Mouse (Mus musculus): ENCODE results near the gene Tceal9. TPM values are rescaled to one million over a fixed set of nuclear protein-coding genes. Genes with fewer than 3 reads are reported as not detected.
"Not testable (repeated sequence)": the region's sequence is repeated elsewhere in the genome, so short reads cannot be mapped to it uniquely, and the experiment has no call there.

The Tceal9 gene
- 226 and 232 TPM in 2 replicates for polyA plus RNA-seq (2015; fragmentation: Nextera tagmentation; extraction: Ambion mirVana)

DNA sequence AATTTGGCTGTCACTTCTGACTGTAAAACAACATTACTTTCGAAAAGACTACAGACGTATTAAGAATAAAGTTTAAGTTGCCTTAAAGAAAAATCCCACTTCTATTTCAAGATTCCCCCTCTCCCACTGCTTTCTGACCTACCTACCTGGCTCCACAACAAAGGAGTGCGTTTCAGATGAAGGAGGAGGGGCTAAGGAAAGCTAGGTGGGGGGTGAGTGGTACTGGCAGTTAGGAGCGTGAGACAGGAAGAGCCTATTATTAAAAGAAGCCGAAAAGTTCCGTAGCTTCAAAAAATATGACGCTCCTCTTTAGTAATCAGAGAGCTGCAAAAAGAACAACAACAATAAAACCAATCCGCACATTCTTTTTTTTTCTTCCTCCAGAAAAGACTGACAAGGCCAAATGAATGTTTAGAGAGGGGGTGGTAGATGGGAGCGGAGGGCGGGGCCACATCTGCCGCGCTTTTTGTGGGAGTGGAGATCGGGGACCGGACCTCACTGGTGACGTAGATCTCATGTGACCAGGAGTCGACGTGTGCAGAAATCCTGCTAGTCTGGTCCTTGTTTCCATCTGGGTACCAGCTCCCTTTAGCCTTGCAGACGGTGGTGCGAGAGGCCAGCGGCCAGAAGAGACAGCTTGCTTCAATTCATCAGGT, at the start of gene Tceal9:
Gene Tceal9, plus strand, starts transcription at position 506 of the 656 bp plus-strand sequence.
- no peaks in the 10 kb centered on the region for H3K36me3 ChIP-seq (ENCODE audit: control insufficient read depth, insufficient read depth, low read length)

GRCm38 (mm10) chrX:136195193-136195944, 49.5 kb upstream of the Tceal9 start:
- Histone ChIP-seq H3K27ac (ENCODE audit: low read depth, low read length) (no peak overlapping the region), H3K4me2 (ENCODE audit: low read length) (no peak overlapping the region), H3K4me1 (ENCODE audit: control insufficient read depth, insufficient read depth, low read depth, low read length) (no peaks in the 10 kb centered on the region), H3K4me3 (ENCODE audit: low read length) (no peak overlapping the region), H3K27me3 (replicated peaks; ENCODE audit: control insufficient read depth, insufficient read depth, low read length) (no peaks in the 10 kb centered on the region), H3K9ac (ENCODE audit: low read depth, low read length) (no peak overlapping the region), H3K36me3 (ENCODE audit: control insufficient read depth, insufficient read depth, low read length) (no peaks in the 10 kb centered on the region), H3K9me3 (ENCODE audit: control insufficient read depth, low read length) (no peaks in the 10 kb centered on the region)
- no peak for ATAC-seq
- WGBS, result 85% methylated on average over 16 of the region's 16 CpGs

More for the DNA sequence above, at the start of gene Tceal9:
- ATAC-seq, result peak; percentile 94
- Histone ChIP-seq H3K9ac (ENCODE audit: low read depth, low read length) (peak within 1 kb of the TSS; percentile 69), H3K4me3 (ENCODE audit: low read length) (peak within 1 kb of the TSS; percentile 59), H3K9me3 (ENCODE audit: control insufficient read depth, low read length) (no peaks in the 10 kb centered on the region), H3K27me3 (replicated peaks; ENCODE audit: control insufficient read depth, insufficient read depth, low read length) (no peaks in the 10 kb centered on the region), H3K4me1 (ENCODE audit: control insufficient read depth, insufficient read depth, low read depth, low read length) (no peaks in the 10 kb centered on the region), H3K27ac (ENCODE audit: low read depth, low read length) (peak within 1 kb of the TSS; percentile 79), H3K4me2 (ENCODE audit: low read length) (peak within 1 kb of the TSS; percentile 50)
- 21% methylated on average over 20 of the region's 20 CpGs for WGBS

GRCm38 (mm10) chrX:136196873-136197272, 48.0 kb upstream of the Tceal9 start:
- 50% methylated on average over 1 of the region's 1 CpGs for WGBS
- no peak overlapping the region for H3K9ac ChIP-seq (ENCODE audit: low read depth, low read length)
- H3K4me3 ChIP-seq (ENCODE audit: low read length), result no peak overlapping the region
- H3K27me3 ChIP-seq (replicated peaks; ENCODE audit: control insufficient read depth, insufficient read depth, low read length), result no peaks in the 10 kb centered on the region
- H3K27ac ChIP-seq (ENCODE audit: low read depth, low read length), result no peak overlapping the region
- no peaks in the 10 kb centered on the region for H3K4me1 ChIP-seq (ENCODE audit: control insufficient read depth, insufficient read depth, low read depth, low read length)
- no peak overlapping the region for H3K4me2 ChIP-seq (ENCODE audit: low read length)
- no peak for ATAC-seq
- H3K9me3 ChIP-seq (ENCODE audit: control insufficient read depth, low read length), result no peaks in the 10 kb centered on the region
- no peaks in the 10 kb centered on the region for H3K36me3 ChIP-seq (ENCODE audit: control insufficient read depth, insufficient read depth, low read length)

DNA sequence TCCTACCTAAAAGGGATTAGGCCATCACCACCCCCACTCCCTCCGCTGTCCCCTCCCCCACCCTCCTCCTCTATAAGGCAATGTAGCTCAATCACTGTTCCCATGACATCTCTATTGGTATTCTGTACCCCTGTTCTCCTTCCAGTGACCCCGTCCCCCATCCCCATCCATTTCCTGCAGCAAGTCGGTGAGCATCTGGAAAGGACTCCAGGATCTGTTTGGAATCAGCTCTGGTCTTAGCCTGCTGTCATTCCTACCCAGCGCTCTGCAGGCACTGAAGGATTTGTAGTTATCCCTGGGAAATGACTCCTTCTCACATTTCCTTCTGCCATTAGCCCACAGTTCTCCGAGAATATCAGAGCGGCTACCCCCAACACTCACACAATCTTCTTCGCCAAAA, 41.6 kb upstream of the Tceal9 start:
- no peaks in the 10 kb centered on the region for H3K27me3 ChIP-seq (replicated peaks; ENCODE audit: control insufficient read depth, insufficient read depth, low read length)
- H3K4me1 ChIP-seq (ENCODE audit: control insufficient read depth, insufficient read depth, low read depth, low read length), result no peaks in the 10 kb centered on the region; the same call in 1 of the 2 replicates
- H3K4me3 ChIP-seq (ENCODE audit: low read length), result peak overlapping the region; percentile 50
- no peak; the same call in 1 of the 2 replicates for ATAC-seq
- no peaks in the 10 kb centered on the region for H3K9me3 ChIP-seq (ENCODE audit: control insufficient read depth, low read length)
- 17% methylated on average over 7 of the region's 7 CpGs for WGBS
- peak overlapping the region; percentile 59 for H3K4me2 ChIP-seq (ENCODE audit: low read length)
- H3K27ac ChIP-seq (ENCODE audit: low read depth, low read length), result peak overlapping the region; percentile 79
- H3K36me3 ChIP-seq (ENCODE audit: control insufficient read depth, insufficient read depth, low read length), result no peaks in the 10 kb centered on the region
- peak overlapping the region; percentile 64 for H3K9ac ChIP-seq (ENCODE audit: low read depth, low read length)

GRCm38 (mm10) chrX:136203664-136204066, 41.2 kb upstream of the Tceal9 start, which contains the start of gene Tceal5:
TSS of gene Tceal5 (minus strand) at chrX:136203876.
- Histone ChIP-seq H3K36me3 (ENCODE audit: control insufficient read depth, insufficient read depth, low read length) (no peaks in the 10 kb centered on the region), H3K9ac (ENCODE audit: low read depth, low read length) (peak within 1 kb of the TSS; percentile 64), H3K27ac (ENCODE audit: low read depth, low read length) (peak within 1 kb of the TSS; percentile 79), H3K4me3 (ENCODE audit: low read length) (peak within 1 kb of the TSS; percentile 50), H3K4me2 (ENCODE audit: low read length) (peak within 1 kb of the TSS; percentile 59), H3K4me1 (ENCODE audit: control insufficient read depth, insufficient read depth, low read depth, low read length) (no peaks in the 10 kb centered on the region; the same call in 1 of the 2 replicates), H3K9me3 (ENCODE audit: control insufficient read depth, low read length) (no peaks in the 10 kb centered on the region), H3K27me3 (replicated peaks; ENCODE audit: control insufficient read depth, insufficient read depth, low read length) (no peaks in the 10 kb centered on the region)
- WGBS, result 23% methylated on average over 9 of the region's 9 CpGs
- peak; percentile 97 for ATAC-seq

GRCm38 (mm10) chrX:136204406-136204805, 40.5 kb upstream of the Tceal9 start:
- H3K4me1 ChIP-seq (ENCODE audit: control insufficient read depth, insufficient read depth, low read depth, low read length), result no peaks in the 10 kb centered on the region; the same call in 1 of the 2 replicates

GRCm38 (mm10) chrX:136213396-136213795, 31.5 kb upstream of the Tceal9 start:
- H3K4me3 ChIP-seq (ENCODE audit: low read length), result no peak overlapping the region
- no peaks in the 10 kb centered on the region for H3K9me3 ChIP-seq (ENCODE audit: control insufficient read depth, low read length)
- no peaks in the 10 kb centered on the region for H3K27me3 ChIP-seq (replicated peaks; ENCODE audit: control insufficient read depth, insufficient read depth, low read length)
- H3K9ac ChIP-seq (ENCODE audit: low read depth, low read length), result no peak overlapping the region
- no peak for ATAC-seq
- no peak overlapping the region for H3K27ac ChIP-seq (ENCODE audit: low read depth, low read length)
- H3K4me2 ChIP-seq (ENCODE audit: low read length), result no peak overlapping the region
- H3K36me3 ChIP-seq (ENCODE audit: control insufficient read depth, insufficient read depth, low read length), result no peaks in the 10 kb centered on the region
- no peaks in the 10 kb centered on the region; the same call in 1 of the 2 replicates for H3K4me1 ChIP-seq (ENCODE audit: control insufficient read depth, insufficient read depth, low read depth, low read length)
- 75% methylated on average over 2 of the region's 2 CpGs for WGBS

More at GRCm38 (mm10) chrX:136204406-136204805, 40.5 kb upstream of the Tceal9 start:
- H3K27me3 ChIP-seq (replicated peaks; ENCODE audit: control insufficient read depth, insufficient read depth, low read length), result no peaks in the 10 kb centered on the region
- no peak overlapping the region for H3K9ac ChIP-seq (ENCODE audit: low read depth, low read length)
- H3K4me3 ChIP-seq (ENCODE audit: low read length), result no peak overlapping the region
- 85% methylated on average over 6 of the region's 6 CpGs for WGBS
- H3K4me2 ChIP-seq (ENCODE audit: low read length), result no peak overlapping the region
- no peak for ATAC-seq
- no peaks in the 10 kb centered on the region for H3K36me3 ChIP-seq (ENCODE audit: control insufficient read depth, insufficient read depth, low read length)
- H3K27ac ChIP-seq (ENCODE audit: low read depth, low read length), result no peak overlapping the region
- H3K9me3 ChIP-seq (ENCODE audit: control insufficient read depth, low read length), result no peaks in the 10 kb centered on the region

DNA sequence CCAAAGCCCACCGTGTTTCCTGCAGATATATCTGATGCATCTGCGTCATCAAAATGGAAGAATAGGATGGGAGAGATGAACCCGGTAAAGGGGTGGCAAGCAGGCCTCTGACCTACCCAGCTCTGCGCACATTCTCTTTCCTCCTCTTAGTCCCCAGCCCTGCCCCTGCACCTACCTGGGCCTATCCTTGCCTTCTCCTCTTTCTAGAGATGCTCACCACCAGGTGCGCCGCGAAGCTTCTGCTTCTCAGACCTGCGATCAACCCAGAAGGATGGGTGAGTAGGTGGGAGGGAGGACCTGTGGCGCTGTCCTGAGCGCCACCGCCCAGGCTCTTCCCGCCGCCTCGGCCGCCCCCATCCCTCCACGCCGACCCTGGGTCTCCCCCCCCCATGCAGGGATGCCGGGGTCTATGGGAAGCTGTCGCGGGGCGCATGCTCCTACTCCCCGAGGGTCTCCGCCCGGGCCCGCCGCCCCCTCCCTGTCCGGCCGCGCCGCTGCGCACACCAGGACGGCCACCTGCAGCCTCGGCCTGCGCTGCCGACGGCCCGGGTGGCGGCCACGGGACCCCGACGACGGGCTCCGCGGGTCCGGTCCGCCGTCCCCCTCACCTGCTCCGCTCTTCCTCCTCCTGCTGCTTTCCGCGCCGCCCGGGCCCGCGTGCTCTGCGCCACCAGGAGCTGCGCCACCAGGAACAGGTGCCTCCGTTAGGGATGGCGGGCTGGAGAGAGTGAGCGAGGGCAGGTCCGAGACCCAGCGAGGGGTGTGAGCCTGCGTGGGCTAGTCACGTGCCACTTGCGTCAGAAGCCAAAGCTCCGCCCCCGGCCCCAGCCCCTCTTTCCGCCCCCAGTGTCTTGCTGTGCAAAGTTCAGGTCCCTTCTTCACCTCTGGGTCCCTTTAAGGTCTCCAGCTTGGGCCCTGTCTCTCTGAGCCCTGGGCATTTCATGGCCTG, 29.9 kb upstream of the Tceal9 start, which contains the start of the genes Tceal7 and Bex1:
Gene Tceal7, plus strand, starts transcription at position 51 of the 949 bp plus-strand sequence.
Gene Bex1, minus strand, starts transcription at position 785 of the 949 bp plus-strand sequence.
- Histone ChIP-seq H3K4me3 (ENCODE audit: low read length) (peak within 1 kb of the TSS; percentile 41), H3K4me2 (ENCODE audit: low read length) (peak within 1 kb of the TSS; percentile 36), H3K9ac (ENCODE audit: low read depth, low read length) (peak within 1 kb of the TSS; percentile 19)
- peak; percentile 97 for ATAC-seq
- not testable (repeated sequence) for H3K27ac ChIP-seq (ENCODE audit: low read depth, low read length); H3K36me3 ChIP-seq (ENCODE audit: control insufficient read depth, insufficient read depth, low read length); H3K27me3 ChIP-seq (replicated peaks; ENCODE audit: control insufficient read depth, insufficient read depth, low read length); H3K9me3 ChIP-seq (ENCODE audit: control insufficient read depth, low read length); H3K4me1 ChIP-seq (ENCODE audit: control insufficient read depth, insufficient read depth, low read depth, low read length)
- 14% methylated on average over 13 of the region's 67 CpGs for WGBS

Measured in hindbrain, embryonic 16.5 days (tissue).